Comparison of ENCODE assay signal across 22 mouse cellular contexts in the genomic region with DNA sequence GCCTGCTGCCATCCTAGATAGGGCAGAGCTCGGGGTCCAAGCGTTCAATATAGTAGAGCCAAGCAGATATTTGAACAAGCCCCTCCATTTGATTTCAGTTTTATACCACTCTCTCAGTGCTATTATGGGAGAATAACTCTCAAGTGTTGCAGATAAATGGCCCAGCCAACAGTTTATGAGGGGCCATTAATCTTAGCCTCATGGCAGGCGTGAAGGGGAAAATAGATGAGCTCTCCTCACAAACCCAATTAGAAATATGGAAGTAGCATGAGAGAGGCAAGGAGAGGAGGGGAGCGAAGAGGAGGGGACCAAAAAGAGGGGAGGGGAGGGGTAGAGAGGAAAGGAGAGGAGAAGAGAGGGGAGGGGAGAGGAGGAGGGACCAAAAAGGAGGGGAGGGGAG.
DNase-seq lines count a peak whose midpoint lies in the region; ATAC-seq lines count a peak whose summit lies in the region.
"Had no signal": no experiment of that assay in that cellular context is flagged by ENCODE, and none has a peak within 500 bp of the region (broad histone marks: within the 10 kb centered on the region; RNA-seq: fewer than 3 reads in every experiment).

No protein-coding gene starts in this region.

- peak; percentile 13 for DNase-seq in kidney, postnatal 10 days
- no peak for DNase-seq in kidney, adult 9 months
- peak; percentile 24 for DNase-seq in hindbrain, embryonic 14.5 days (ENCODE audit: low spot score)
- DNase-seq in T-cell, adult 2 months (ENCODE audit: low spot score): no peak
- DNase-seq in heart, adult 9 months (ENCODE audit: low spot score in 2 of 2): no peak
- DNase-seq: adrenal gland, adult 2 months; adrenal gland, postnatal 36 days; cerebellum, adult 2 months; cerebellum, postnatal 10 days; embryo, embryonic 11 days; gastrocnemius, postnatal 36 days; heart, adult 11 months; heart, postnatal 10 days had no signal

- 84% methylated on average over 4 of the region's 4 CpGs for WGBS in hindbrain, embryonic 12.5 days
- WGBS in hindbrain, embryonic 14.5 days: 70% methylated on average over 4 of the region's 4 CpGs
- 67% methylated on average over 4 of the region's 4 CpGs for WGBS in neural tube, embryonic 13.5 days

- no peaks in the 10 kb centered on the region for H3K9me3 ChIP-seq in hindbrain, embryonic 12.5 days (replicated peaks)
- no peaks in the 10 kb centered on the region for H3K9me3 ChIP-seq in hindbrain, embryonic 14.5 days (ENCODE audit: control insufficient read depth, low read length)
- no peaks in the 10 kb centered on the region for H3K9me3 ChIP-seq in neural tube, embryonic 13.5 days
- H3K9me3 ChIP-seq: embryonic facial prominence, embryonic 15.5 days; forebrain, embryonic 10.5 days; forebrain, embryonic 15.5 days; heart, embryonic 10.5 days had no signal

- H3K27me3 ChIP-seq in hindbrain, embryonic 12.5 days: peaks cover 20% of the 10 kb centered on the region; the same call in 1 of the 2 replicates
- H3K27me3 ChIP-seq in hindbrain, embryonic 14.5 days (ENCODE audit: control insufficient read depth, insufficient read depth, low read length): peaks cover 18% of the 10 kb centered on the region
- H3K27me3 ChIP-seq in neural tube, embryonic 13.5 days: peaks cover 46% of the 10 kb centered on the region
- H3K27me3 ChIP-seq: CH12.LX; forebrain, embryonic 15.5 days had no signal

- no peaks in the 10 kb centered on the region for H3K36me3 ChIP-seq in hindbrain, embryonic 12.5 days
- no peaks in the 10 kb centered on the region for H3K36me3 ChIP-seq in hindbrain, embryonic 14.5 days (replicated peaks; ENCODE audit: control insufficient read depth, insufficient read depth)
- H3K36me3 ChIP-seq in neural tube, embryonic 13.5 days: no peaks in the 10 kb centered on the region
- H3K36me3 ChIP-seq: embryonic facial prominence, embryonic 15.5 days; forebrain, embryonic 10.5 days; forebrain, embryonic 15.5 days; heart, embryonic 10.5 days had no signal

- ATAC-seq in hindbrain, embryonic 12.5 days (ENCODE audit: low FRiP score): peak; percentile 32; the same call in 1 of the 2 replicates
- no peak; the same call in 1 of the 2 replicates for ATAC-seq in hindbrain, embryonic 14.5 days (ENCODE audit: low FRiP score)
- ATAC-seq in neural tube, embryonic 13.5 days (ENCODE audit: low read depth): peak; percentile 79
- ATAC-seq: forebrain, embryonic 15.5 days; Patski had no signal

- H3K27ac ChIP-seq in hindbrain, embryonic 12.5 days: no peak overlapping the region
- no peak overlapping the region for H3K27ac ChIP-seq in hindbrain, embryonic 14.5 days
- peak overlapping the region; percentile 13; the same call in 1 of the 2 replicates for H3K27ac ChIP-seq in neural tube, embryonic 13.5 days (replicated peaks)
- H3K27ac ChIP-seq: embryonic facial prominence, embryonic 15.5 days; forebrain, embryonic 10.5 days; forebrain, embryonic 15.5 days; heart, embryonic 10.5 days had no signal

- no peak overlapping the region for H3K4me2 ChIP-seq in hindbrain, embryonic 12.5 days (replicated peaks)
- H3K4me2 ChIP-seq in hindbrain, embryonic 14.5 days (replicated peaks): no peak overlapping the region
- H3K4me2 ChIP-seq in neural tube, embryonic 13.5 days: no peak overlapping the region
- H3K4me2 ChIP-seq: embryonic facial prominence, embryonic 15.5 days; forebrain, embryonic 15.5 days had no signal

- no peak overlapping the region for H3K9ac ChIP-seq in hindbrain, embryonic 12.5 days
- H3K9ac ChIP-seq in hindbrain, embryonic 14.5 days: no peak overlapping the region
- H3K9ac ChIP-seq in neural tube, embryonic 13.5 days: no peak overlapping the region
- H3K9ac ChIP-seq: embryonic facial prominence, embryonic 15.5 days; forebrain, embryonic 15.5 days had no signal

- H3K4me1 ChIP-seq in hindbrain, embryonic 12.5 days: no peaks in the 10 kb centered on the region
- H3K4me1 ChIP-seq in hindbrain, embryonic 14.5 days (replicated peaks; ENCODE audit: control insufficient read depth, insufficient read depth, low read length): no peaks in the 10 kb centered on the region
- no peaks in the 10 kb centered on the region for H3K4me1 ChIP-seq in neural tube, embryonic 13.5 days (replicated peaks)
- H3K4me1 ChIP-seq: embryonic facial prominence, embryonic 15.5 days; forebrain, embryonic 10.5 days; forebrain, embryonic 15.5 days; heart, embryonic 10.5 days had no signal

- no peak overlapping the region for H3K4me3 ChIP-seq in hindbrain, embryonic 12.5 days
- H3K4me3 ChIP-seq in hindbrain, embryonic 14.5 days (replicated peaks; ENCODE audit: low read length): no peak overlapping the region
- H3K4me3 ChIP-seq in neural tube, embryonic 13.5 days: no peak overlapping the region
- H3K4me3 ChIP-seq: embryonic facial prominence, embryonic 15.5 days; erythroblast, embryonic 14.5 days; forebrain, embryonic 10.5 days; forebrain, embryonic 15.5 days; heart, embryonic 10.5 days had no signal

Comparison
In these comparisons a context has a peak if more than half of its experiments do, and no peak if none do; other contexts are left out.
1. DNase-seq: peak in kidney, postnatal 10 days (single experiment) and hindbrain, embryonic 14.5 days (single experiment); none in kidney, adult 9 months (single experiment), T-cell, adult 2 months (single experiment) and heart, adult 9 months (0 of 2).